Mouse (Mus musculus): ENCODE data around the gene Nudc. TPM values are rescaled to one million over a fixed set of nuclear protein-coding genes. Genes with fewer than 3 reads are reported as not detected.

The Nudc gene
- polyA plus RNA-seq, 1 experiment from 2014 or later = 354 TPM

GRCm38 (mm10) chr4:133574070-133574842, 28.5 kb upstream of the Nudc start, which contains the start of gene Gpatch3:
Gene Gpatch3, plus strand, starts transcription at chr4:133574745.
- 9% methylated on average over 44 of the region's 44 CpGs for WGBS
- H3K9me3 ChIP-seq (ENCODE audit: control insufficient read depth, low read length) = no peaks in the 10 kb centered on the region
- H3K27me3 ChIP-seq (ENCODE audit: control insufficient read depth, insufficient read depth, low read length) = no peaks in the 10 kb centered on the region
- peak within 1 kb of the TSS; percentile 100 for H3K4me3 ChIP-seq (ENCODE audit: low read depth, low read length)
- DNase-seq (ENCODE audit: low spot score) = peak; percentile 95
- peak within 1 kb of the TSS; percentile 73 for H3K27ac ChIP-seq (replicated peaks; ENCODE audit: low read depth, low read length)
- peak within 1 kb of the TSS; percentile 88 for H3K4me2 ChIP-seq (ENCODE audit: low read depth, severe bottlenecking)
- H3K36me3 ChIP-seq (ENCODE audit: control insufficient read depth, insufficient read depth, low read length) = no peaks in the 10 kb centered on the region
- peak within 1 kb of the TSS; percentile 90 for H3K9ac ChIP-seq (ENCODE audit: low read length)
- ATAC-seq (ENCODE audit: insufficient number of reproducible peaks, low FRiP score, low TSS enrichment, low read depth) = peak; percentile 86
- peaks cover 2% of the 10 kb centered on the region; the same call in 1 of the 2 replicates for H3K4me1 ChIP-seq (ENCODE audit: control insufficient read depth, insufficient read depth, low read length)

GRCm38 (mm10) chr4:133570066-133570466, 24.3 kb upstream of the Nudc start:
- no peak overlapping the region for H3K9ac ChIP-seq (ENCODE audit: low read length)
- H3K4me2 ChIP-seq (ENCODE audit: low read depth, severe bottlenecking) = no peak overlapping the region
- ATAC-seq (ENCODE audit: insufficient number of reproducible peaks, low FRiP score, low TSS enrichment, low read depth) (no peak), DNase-seq (ENCODE audit: low spot score) (no peak)
- H3K4me3 ChIP-seq (ENCODE audit: low read depth, low read length) = no peak overlapping the region
- H3K9me3 ChIP-seq (ENCODE audit: control insufficient read depth, low read length) = no peaks in the 10 kb centered on the region
- H3K27me3 ChIP-seq (ENCODE audit: control insufficient read depth, insufficient read depth, low read length) = no peaks in the 10 kb centered on the region
- H3K4me1 ChIP-seq (ENCODE audit: control insufficient read depth, insufficient read depth, low read length) = no peaks in the 10 kb centered on the region
- no peaks in the 10 kb centered on the region for H3K36me3 ChIP-seq (ENCODE audit: control insufficient read depth, insufficient read depth, low read length)
- H3K27ac ChIP-seq (replicated peaks; ENCODE audit: low read depth, low read length) = no peak overlapping the region
- 66% methylated on average over 10 of the region's 10 CpGs for WGBS

GRCm38 (mm10) chr4:133569291-133570065, 23.7 kb upstream of the Nudc start:
- Histone ChIP-seq H3K36me3 (ENCODE audit: control insufficient read depth, insufficient read depth, low read length) (no peaks in the 10 kb centered on the region), H3K4me3 (ENCODE audit: low read depth, low read length) (no peak overlapping the region), H3K9me3 (ENCODE audit: control insufficient read depth, low read length) (no peaks in the 10 kb centered on the region), H3K4me2 (ENCODE audit: low read depth, severe bottlenecking) (no peak overlapping the region), H3K27me3 (ENCODE audit: control insufficient read depth, insufficient read depth, low read length) (no peaks in the 10 kb centered on the region), H3K27ac (replicated peaks; ENCODE audit: low read depth, low read length) (no peak overlapping the region), H3K9ac (ENCODE audit: low read length) (no peak overlapping the region), H3K4me1 (ENCODE audit: control insufficient read depth, insufficient read depth, low read length) (no peaks in the 10 kb centered on the region)
- DNase-seq (ENCODE audit: low spot score) = no peak
- 83% methylated on average over 10 of the region's 10 CpGs for WGBS
- ATAC-seq (ENCODE audit: insufficient number of reproducible peaks, low FRiP score, low TSS enrichment, low read depth) = no peak

DNA sequence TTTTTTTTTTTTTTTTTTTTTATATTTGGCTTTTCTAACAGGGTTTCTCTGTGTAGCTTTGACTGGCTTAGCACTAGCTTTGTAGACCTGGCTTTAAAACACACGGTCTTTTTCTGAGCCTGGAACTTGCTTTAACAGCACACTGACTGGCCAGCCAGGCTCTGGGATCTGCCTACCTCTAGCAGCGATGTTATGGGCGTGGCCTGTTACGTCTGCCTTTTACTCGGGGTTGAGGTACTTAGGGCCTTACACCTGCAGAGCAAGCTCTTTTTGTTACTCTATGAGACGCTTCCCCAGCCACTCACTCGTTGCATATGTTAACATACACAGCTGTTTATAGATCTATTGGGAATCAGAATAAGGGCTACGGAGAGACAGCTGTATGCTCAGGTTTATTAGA, 21.5 kb upstream of the Nudc start:
- H3K36me3 ChIP-seq (ENCODE audit: control insufficient read depth, insufficient read depth, low read length) = no peaks in the 10 kb centered on the region
- no peaks in the 10 kb centered on the region for H3K27me3 ChIP-seq (ENCODE audit: control insufficient read depth, insufficient read depth, low read length)
- H3K9me3 ChIP-seq (ENCODE audit: control insufficient read depth, low read length) = no peaks in the 10 kb centered on the region
- no peak for DNase-seq (ENCODE audit: low spot score)
- 31% methylated on average over 8 of the region's 8 CpGs for WGBS
- H3K4me2 ChIP-seq (ENCODE audit: low read depth, severe bottlenecking) = no peak overlapping the region
- no peak overlapping the region for H3K4me3 ChIP-seq (ENCODE audit: low read depth, low read length)
- no peak overlapping the region for H3K9ac ChIP-seq (ENCODE audit: low read length)
- H3K4me1 ChIP-seq (ENCODE audit: control insufficient read depth, insufficient read depth, low read length) = no peaks in the 10 kb centered on the region
- H3K27ac ChIP-seq (replicated peaks; ENCODE audit: low read depth, low read length) = no peak overlapping the region
- no peak for ATAC-seq (ENCODE audit: insufficient number of reproducible peaks, low FRiP score, low TSS enrichment, low read depth)

DNA sequence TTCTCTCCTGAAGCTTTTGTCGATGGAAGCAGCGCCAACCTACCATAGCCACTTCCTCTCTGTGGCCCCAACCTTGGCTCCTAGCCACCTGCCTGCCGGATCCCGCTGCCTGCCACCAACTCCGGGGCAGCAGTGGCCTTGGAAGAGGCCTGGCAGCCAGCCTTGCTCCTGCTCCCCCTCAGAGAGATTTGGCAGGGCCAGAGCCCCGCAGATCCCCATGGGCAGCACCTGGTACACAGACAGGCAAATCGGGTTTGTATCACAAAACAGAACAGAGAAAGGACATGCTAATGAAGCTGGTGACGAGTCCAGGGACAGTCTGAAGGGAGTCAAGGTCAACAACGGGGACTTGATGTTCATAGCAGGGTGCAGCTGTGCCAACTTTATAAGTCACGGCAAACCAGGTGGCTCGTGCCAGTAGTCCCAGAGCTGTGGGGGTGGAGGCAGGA, 17.4 kb upstream of the Nudc start:
- Histone ChIP-seq H3K9ac (ENCODE audit: low read length) (no peak overlapping the region), H3K4me3 (ENCODE audit: low read depth, low read length) (no peak overlapping the region), H3K4me2 (ENCODE audit: low read depth, severe bottlenecking) (no peak overlapping the region), H3K9me3 (ENCODE audit: control insufficient read depth, low read length) (no peaks in the 10 kb centered on the region), H3K4me1 (ENCODE audit: control insufficient read depth, insufficient read depth, low read length) (no peaks in the 10 kb centered on the region), H3K27me3 (ENCODE audit: control insufficient read depth, insufficient read depth, low read length) (no peaks in the 10 kb centered on the region), H3K36me3 (ENCODE audit: control insufficient read depth, insufficient read depth, low read length) (no peaks in the 10 kb centered on the region), H3K27ac (replicated peaks; ENCODE audit: low read depth, low read length) (no peak overlapping the region)
- 79% methylated on average over 11 of the region's 11 CpGs for WGBS
- DNase-seq (ENCODE audit: low spot score) (no peak), ATAC-seq (ENCODE audit: insufficient number of reproducible peaks, low FRiP score, low TSS enrichment, low read depth) (no peak)

DNA sequence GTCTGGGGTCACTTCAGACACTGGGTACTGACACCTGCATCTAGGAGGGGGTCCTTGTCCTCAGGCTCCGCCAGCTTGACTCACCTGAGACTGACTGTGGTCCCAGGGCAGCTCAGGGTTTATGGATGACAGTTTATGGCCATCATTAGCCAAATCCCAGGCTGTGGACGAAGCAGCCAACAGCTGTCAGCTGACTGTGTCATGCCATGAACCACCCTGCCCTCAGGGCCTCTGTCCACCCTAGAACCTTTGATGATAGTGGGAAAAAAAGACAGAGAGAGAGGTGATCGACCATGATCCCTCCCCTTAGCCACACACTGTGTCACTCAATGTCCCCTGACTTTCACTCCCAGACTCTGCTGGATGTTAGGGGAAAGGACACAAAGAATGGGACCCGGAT, 15.8 kb upstream of the Nudc start:
- Histone ChIP-seq H3K9ac (ENCODE audit: low read length) (no peak overlapping the region), H3K9me3 (ENCODE audit: control insufficient read depth, low read length) (no peaks in the 10 kb centered on the region), H3K27ac (replicated peaks; ENCODE audit: low read depth, low read length) (no peak overlapping the region), H3K27me3 (ENCODE audit: control insufficient read depth, insufficient read depth, low read length) (no peaks in the 10 kb centered on the region), H3K4me2 (ENCODE audit: low read depth, severe bottlenecking) (no peak overlapping the region), H3K4me3 (ENCODE audit: low read depth, low read length) (no peak overlapping the region), H3K4me1 (ENCODE audit: control insufficient read depth, insufficient read depth, low read length) (no peaks in the 10 kb centered on the region), H3K36me3 (ENCODE audit: control insufficient read depth, insufficient read depth, low read length) (no peaks in the 10 kb centered on the region)
- ATAC-seq (ENCODE audit: insufficient number of reproducible peaks, low FRiP score, low TSS enrichment, low read depth) (no peak), DNase-seq (ENCODE audit: low spot score) (no peak)
- WGBS = 56% methylated on average over 4 of the region's 4 CpGs

- WGBS = 76% methylated on average over 4 of the region's 4 CpGs
- H3K9me3 ChIP-seq (ENCODE audit: control insufficient read depth, low read length) = no peaks in the 10 kb centered on the region
- H3K4me2 ChIP-seq (ENCODE audit: low read depth, severe bottlenecking) = no peak overlapping the region
- H3K36me3 ChIP-seq (ENCODE audit: control insufficient read depth, insufficient read depth, low read length) = no peaks in the 10 kb centered on the region
- H3K4me1 ChIP-seq (ENCODE audit: control insufficient read depth, insufficient read depth, low read length) = no peaks in the 10 kb centered on the region
- H3K9ac ChIP-seq (ENCODE audit: low read length) = no peak overlapping the region
- H3K27me3 ChIP-seq (ENCODE audit: control insufficient read depth, insufficient read depth, low read length) = no peaks in the 10 kb centered on the region
- ATAC-seq (ENCODE audit: insufficient number of reproducible peaks, low FRiP score, low TSS enrichment, low read depth) (no peak), DNase-seq (ENCODE audit: low spot score) (no peak)
- H3K27ac ChIP-seq (replicated peaks; ENCODE audit: low read depth, low read length) = no peak overlapping the region
- no peak overlapping the region for H3K4me3 ChIP-seq (ENCODE audit: low read depth, low read length)
Observed at GRCm38 (mm10) chr4:133559846-133560245, 14.1 kb upstream of the Nudc start.

GRCm38 (mm10) chr4:133557041-133557717, 11.4 kb upstream of the Nudc start:
- DNase-seq (ENCODE audit: low spot score) (no peak), ATAC-seq (ENCODE audit: insufficient number of reproducible peaks, low FRiP score, low TSS enrichment, low read depth) (no peak)
- no peaks in the 10 kb centered on the region for H3K27me3 ChIP-seq (ENCODE audit: control insufficient read depth, insufficient read depth, low read length)
- H3K36me3 ChIP-seq (ENCODE audit: control insufficient read depth, insufficient read depth, low read length) = no peaks in the 10 kb centered on the region
- H3K4me3 ChIP-seq (ENCODE audit: low read depth, low read length) = no peak overlapping the region
- H3K4me2 ChIP-seq (ENCODE audit: low read depth, severe bottlenecking) = no peak overlapping the region
- H3K4me1 ChIP-seq (ENCODE audit: control insufficient read depth, insufficient read depth, low read length) = no peaks in the 10 kb centered on the region
- 50% methylated on average over 10 of the region's 10 CpGs for WGBS
- no peak overlapping the region for H3K27ac ChIP-seq (replicated peaks; ENCODE audit: low read depth, low read length)
- H3K9ac ChIP-seq (ENCODE audit: low read length) = no peak overlapping the region
- H3K9me3 ChIP-seq (ENCODE audit: control insufficient read depth, low read length) = no peaks in the 10 kb centered on the region
